Mouse (Mus musculus): Measurements from ENCODE around the gene Ccr1l1. TPM values are rescaled to one million over a fixed set of nuclear protein-coding genes. Genes with fewer than 3 reads are reported as not detected.
"Not testable (repeated sequence)": the region's sequence is repeated elsewhere in the genome, so short reads cannot be mapped to it uniquely, and the experiment has no call there.

Gene Ccr1l1
- polyA plus RNA-seq, 1 experiment from 2014 or later, result not detected

DNA sequence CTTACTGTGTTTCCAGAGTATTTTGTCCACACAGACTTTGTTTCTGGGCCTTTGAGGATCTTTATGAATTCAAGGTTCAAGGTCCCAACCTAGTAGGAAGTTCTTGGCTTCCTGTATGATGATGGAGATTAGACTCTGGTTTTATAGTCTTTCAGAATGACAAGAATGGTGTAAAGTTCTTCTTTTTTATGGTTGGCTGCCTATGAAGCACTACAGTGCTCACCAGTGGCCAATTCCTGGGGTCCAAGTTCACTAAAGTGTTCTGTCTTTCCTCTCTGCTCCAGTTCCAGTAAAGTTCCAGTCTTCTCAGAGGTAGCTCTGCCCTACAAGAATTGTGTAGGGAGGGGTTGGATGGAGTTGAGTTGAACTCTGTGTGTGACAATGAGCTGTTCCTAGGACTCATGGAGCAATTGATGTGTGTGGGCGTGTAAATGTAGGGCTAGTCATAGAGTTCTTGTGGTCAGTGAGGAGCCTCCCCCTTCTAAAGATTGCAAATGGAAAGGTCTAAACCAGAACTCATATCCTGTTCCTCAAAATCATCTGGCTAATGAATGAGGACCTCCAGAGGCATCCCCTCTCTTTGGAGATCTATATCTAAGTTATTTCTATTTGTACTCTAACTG lies 9.8 kb downstream of the Ccr1l1 start, which contains the start of gene Ccr1:
Gene Ccr1 (minus strand): TSS at position 403 of the 623 bp plus-strand sequence.
- DNase-seq (ENCODE audit: low spot score) (no peak), ATAC-seq (ENCODE audit: insufficient read depth, low FRiP score, low TSS enrichment) (no peak)
- H3K4me2 ChIP-seq (ENCODE audit: low read depth), result no peak within 1 kb of the TSS
- WGBS, result 75% methylated on average over 1 of the region's 1 CpGs
- H3K9me3 ChIP-seq (ENCODE audit: control insufficient read depth, low read length), result no peaks in the 10 kb centered on the region
- H3K4me1 ChIP-seq (ENCODE audit: control insufficient read depth, insufficient read depth, low read length), result no peaks in the 10 kb centered on the region
- no peaks in the 10 kb centered on the region for H3K36me3 ChIP-seq (ENCODE audit: control insufficient read depth, insufficient read depth, low read length)
- no peak within 1 kb of the TSS for H3K27ac ChIP-seq (ENCODE audit: low read depth, low read length)
- no peaks in the 10 kb centered on the region for H3K27me3 ChIP-seq (ENCODE audit: control insufficient read depth, insufficient read depth, low read length)
- no peak within 1 kb of the TSS for H3K4me3 ChIP-seq (ENCODE audit: low read depth, low read length)
- no peak within 1 kb of the TSS for H3K9ac ChIP-seq (ENCODE audit: low read length)

DNA sequence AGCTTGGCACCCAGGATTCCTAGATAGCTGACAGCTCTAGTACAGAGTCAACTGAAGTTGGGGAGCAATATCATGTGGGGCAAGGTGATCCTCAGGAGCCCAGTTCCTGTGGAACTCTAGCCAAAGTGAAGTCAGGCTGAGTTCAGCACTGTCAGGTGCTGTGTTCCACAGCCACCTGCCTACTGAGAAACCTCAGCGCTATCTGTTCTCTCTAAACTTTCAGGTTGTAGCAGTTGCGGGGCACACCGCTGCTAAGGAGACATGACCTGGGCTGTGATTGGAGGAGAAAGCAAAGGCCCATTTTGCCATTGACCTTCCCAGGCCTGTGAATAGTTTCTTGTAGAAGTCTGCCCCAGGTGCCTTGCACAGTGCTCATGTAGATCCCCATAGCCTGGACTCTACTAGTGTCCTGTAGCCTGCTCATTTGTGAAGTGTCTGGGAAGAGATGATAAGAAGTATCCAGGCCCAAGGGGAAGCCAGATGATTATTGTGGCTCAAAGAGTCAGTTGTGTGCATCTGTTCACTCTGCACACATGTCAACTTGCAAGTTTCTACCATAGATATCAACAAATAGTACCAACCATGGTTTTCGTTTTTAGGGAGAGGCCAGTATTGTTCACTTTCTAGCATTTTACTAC lies 11.2 kb downstream of the Ccr1l1 start:
- not testable (repeated sequence) for DNase-seq (ENCODE audit: low spot score); H3K4me3 ChIP-seq (ENCODE audit: low read depth, low read length); H3K36me3 ChIP-seq (ENCODE audit: control insufficient read depth, insufficient read depth, low read length); H3K4me2 ChIP-seq (ENCODE audit: low read depth); H3K4me1 ChIP-seq (ENCODE audit: control insufficient read depth, insufficient read depth, low read length); H3K9ac ChIP-seq (ENCODE audit: low read length); H3K27ac ChIP-seq (ENCODE audit: low read depth, low read length); H3K27me3 ChIP-seq (ENCODE audit: control insufficient read depth, insufficient read depth, low read length); H3K9me3 ChIP-seq (ENCODE audit: control insufficient read depth, low read length); ATAC-seq (ENCODE audit: insufficient read depth, low FRiP score, low TSS enrichment)
- WGBS, result 75% methylated on average over 1 of the region's 4 CpGs

DNA sequence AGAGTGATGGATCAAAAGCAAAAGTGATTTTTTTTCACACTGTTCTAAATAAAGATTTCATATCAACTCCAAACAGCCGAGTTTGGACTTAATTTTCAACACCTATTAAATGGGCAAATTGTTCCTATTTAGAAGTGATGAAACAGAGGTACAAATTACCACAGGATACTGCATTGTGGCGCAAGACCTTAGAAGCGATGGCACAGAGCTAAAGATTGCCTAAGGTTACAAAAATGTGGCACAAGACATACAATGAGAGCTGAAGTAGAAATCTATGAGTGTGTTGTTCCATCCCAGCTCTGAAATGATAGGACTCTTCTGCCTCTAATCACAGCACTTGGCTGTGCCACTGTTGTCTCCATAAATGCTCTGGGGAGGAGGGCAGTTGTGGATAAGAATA lies 13.4 kb downstream of the Ccr1l1 start:
- DNase-seq (ENCODE audit: low spot score) (no peak), ATAC-seq (ENCODE audit: insufficient read depth, low FRiP score, low TSS enrichment) (no peak)
- H3K4me3 ChIP-seq (ENCODE audit: low read depth, low read length), result no peak overlapping the region
- WGBS, result 86% methylated on average over 3 of the region's 3 CpGs
- no peaks in the 10 kb centered on the region for H3K9me3 ChIP-seq (ENCODE audit: control insufficient read depth, low read length)
- H3K27me3 ChIP-seq (ENCODE audit: control insufficient read depth, insufficient read depth, low read length), result no peaks in the 10 kb centered on the region
- H3K9ac ChIP-seq (ENCODE audit: low read length), result no peak overlapping the region
- H3K4me2 ChIP-seq (ENCODE audit: low read depth), result no peak overlapping the region
- no peaks in the 10 kb centered on the region for H3K36me3 ChIP-seq (ENCODE audit: control insufficient read depth, insufficient read depth, low read length)
- H3K27ac ChIP-seq (ENCODE audit: low read depth, low read length), result no peak overlapping the region
- H3K4me1 ChIP-seq (ENCODE audit: control insufficient read depth, insufficient read depth, low read length), result no peaks in the 10 kb centered on the region

DNA sequence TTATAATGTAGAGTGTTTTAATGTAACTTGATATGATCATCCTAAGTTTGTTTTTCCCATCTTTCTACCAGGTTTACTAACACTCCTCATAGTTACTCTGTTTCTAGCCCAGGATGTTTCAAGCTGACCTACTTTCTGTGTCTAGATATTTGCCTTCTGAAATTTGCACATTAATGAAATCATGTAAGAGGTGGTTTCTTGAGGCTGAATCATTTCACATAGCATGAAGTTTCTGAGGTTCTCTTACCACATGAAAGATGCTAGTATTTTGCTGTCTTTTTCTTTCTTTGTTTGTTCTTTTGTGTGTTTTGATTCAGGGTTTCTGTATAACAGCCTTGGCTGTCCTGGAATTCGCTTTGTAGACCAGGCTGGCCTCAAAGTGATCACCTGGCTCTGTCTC lies 18.0 kb downstream of the Ccr1l1 start:
- Histone ChIP-seq H3K4me1 (ENCODE audit: control insufficient read depth, insufficient read depth, low read length) (no peaks in the 10 kb centered on the region), H3K4me3 (ENCODE audit: low read depth, low read length) (no peak overlapping the region), H3K36me3 (ENCODE audit: control insufficient read depth, insufficient read depth, low read length) (no peaks in the 10 kb centered on the region), H3K4me2 (ENCODE audit: low read depth) (no peak overlapping the region), H3K27me3 (ENCODE audit: control insufficient read depth, insufficient read depth, low read length) (no peaks in the 10 kb centered on the region), H3K9me3 (ENCODE audit: control insufficient read depth, low read length) (no peaks in the 10 kb centered on the region), H3K9ac (ENCODE audit: low read length) (no peak overlapping the region), H3K27ac (ENCODE audit: low read depth, low read length) (no peak overlapping the region)
- ATAC-seq (ENCODE audit: insufficient read depth, low FRiP score, low TSS enrichment) (no peak), DNase-seq (ENCODE audit: low spot score) (no peak)
- 92% methylated on average over 1 of the region's 1 CpGs for WGBS

DNA sequence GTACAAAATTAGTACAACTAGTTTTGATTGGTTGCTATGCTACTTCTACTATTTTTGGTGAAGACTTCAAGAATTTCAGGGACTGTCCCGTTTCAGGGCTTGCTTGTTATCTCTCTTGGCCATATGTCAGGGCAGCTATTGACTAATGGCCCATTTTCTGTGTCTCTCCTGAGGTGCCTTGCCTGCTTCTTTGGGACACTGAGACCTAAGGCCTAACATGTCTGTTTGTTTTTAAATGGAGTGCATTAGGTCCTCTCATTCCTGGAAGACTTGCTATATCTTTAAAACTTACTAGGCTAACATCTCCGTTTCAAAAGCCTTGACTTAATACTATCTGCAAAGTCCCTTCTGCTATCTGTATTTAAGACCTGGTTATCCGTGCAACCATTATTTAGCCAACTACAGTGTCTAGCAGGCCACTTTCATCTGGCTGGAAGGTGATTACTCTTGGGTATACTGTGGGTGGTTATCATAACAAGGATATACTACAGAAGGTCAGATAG lies 20.2 kb downstream of the Ccr1l1 start:
- ATAC-seq (ENCODE audit: insufficient read depth, low FRiP score, low TSS enrichment), result no peak
- H3K9me3 ChIP-seq (ENCODE audit: control insufficient read depth, low read length), result no peaks in the 10 kb centered on the region

DNA sequence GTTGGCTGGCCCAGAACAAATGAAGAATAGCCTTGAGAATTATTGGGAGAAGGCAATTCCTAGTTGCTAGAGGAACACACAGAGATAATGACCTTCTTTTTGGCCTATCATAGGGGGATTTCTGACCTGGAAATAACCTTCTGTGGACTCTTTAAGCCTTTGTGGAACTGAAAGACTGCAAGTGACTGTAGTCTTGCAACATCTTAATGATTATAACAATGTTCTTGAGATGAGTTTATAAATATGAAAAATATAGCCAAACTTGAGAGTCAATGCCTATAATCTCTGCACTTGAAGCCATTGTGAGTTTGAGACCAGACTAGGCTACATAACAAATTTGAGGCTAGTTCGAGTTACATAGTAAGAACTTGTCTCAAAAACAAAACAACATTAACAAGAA lies 21.3 kb downstream of the Ccr1l1 start:
- H3K27me3 ChIP-seq (ENCODE audit: control insufficient read depth, insufficient read depth, low read length), result no peaks in the 10 kb centered on the region

More for the DNA sequence above, 20.2 kb downstream of the Ccr1l1 start:
- H3K9ac ChIP-seq (ENCODE audit: low read length), result no peak overlapping the region
- WGBS, result 79% methylated on average over 3 of the region's 3 CpGs
- H3K27ac ChIP-seq (ENCODE audit: low read depth, low read length), result no peak overlapping the region
- no peaks in the 10 kb centered on the region for H3K4me1 ChIP-seq (ENCODE audit: control insufficient read depth, insufficient read depth, low read length)
- no peak overlapping the region for H3K4me3 ChIP-seq (ENCODE audit: low read depth, low read length)
- no peak for DNase-seq (ENCODE audit: low spot score)
- no peaks in the 10 kb centered on the region for H3K36me3 ChIP-seq (ENCODE audit: control insufficient read depth, insufficient read depth, low read length)
- H3K4me2 ChIP-seq (ENCODE audit: low read depth), result no peak overlapping the region
- H3K27me3 ChIP-seq (ENCODE audit: control insufficient read depth, insufficient read depth, low read length), result no peaks in the 10 kb centered on the region

DNA sequence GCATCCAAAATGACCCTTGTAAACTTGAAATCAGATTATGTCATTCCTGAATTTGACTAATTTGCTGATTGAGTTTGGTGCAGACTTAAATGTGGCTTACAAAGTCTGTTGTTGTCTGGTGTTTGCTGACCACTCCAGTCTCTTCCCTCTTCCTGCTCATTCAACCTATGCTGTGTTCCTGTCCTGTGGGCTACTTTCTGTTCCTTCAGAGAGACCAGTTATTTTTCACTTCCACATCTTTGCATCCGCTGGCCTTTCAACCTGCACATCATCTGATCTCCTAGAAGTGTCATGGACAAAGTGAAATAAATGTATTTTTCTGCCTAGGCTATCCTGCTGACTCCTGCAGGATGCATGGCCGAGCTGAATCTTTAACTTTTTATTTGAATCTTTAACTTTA lies 24.7 kb downstream of the Ccr1l1 start:
- ATAC-seq (ENCODE audit: insufficient read depth, low FRiP score, low TSS enrichment) (no peak), DNase-seq (ENCODE audit: low spot score) (no peak)
- Histone ChIP-seq H3K9me3 (ENCODE audit: control insufficient read depth, low read length) (no peaks in the 10 kb centered on the region), H3K4me2 (ENCODE audit: low read depth) (no peak overlapping the region), H3K27me3 (ENCODE audit: control insufficient read depth, insufficient read depth, low read length) (no peaks in the 10 kb centered on the region), H3K27ac (ENCODE audit: low read depth, low read length) (no peak overlapping the region), H3K9ac (ENCODE audit: low read length) (no peak overlapping the region), H3K36me3 (ENCODE audit: control insufficient read depth, insufficient read depth, low read length) (no peaks in the 10 kb centered on the region), H3K4me1 (ENCODE audit: control insufficient read depth, insufficient read depth, low read length) (no peaks in the 10 kb centered on the region), H3K4me3 (ENCODE audit: low read depth, low read length) (no peak overlapping the region)
- WGBS, result 79% methylated on average over 2 of the region's 2 CpGs

More for the DNA sequence above, 21.3 kb downstream of the Ccr1l1 start:
- H3K4me1 ChIP-seq (ENCODE audit: control insufficient read depth, insufficient read depth, low read length), result no peaks in the 10 kb centered on the region
- H3K9me3 ChIP-seq (ENCODE audit: control insufficient read depth, low read length), result no peaks in the 10 kb centered on the region
- H3K9ac ChIP-seq (ENCODE audit: low read length), result no peak overlapping the region
- ATAC-seq (ENCODE audit: insufficient read depth, low FRiP score, low TSS enrichment) (no peak), DNase-seq (ENCODE audit: low spot score) (no peak)
- no peak overlapping the region for H3K4me3 ChIP-seq (ENCODE audit: low read depth, low read length)
- WGBS, result 72% methylated on average over 1 of the region's 1 CpGs
- H3K4me2 ChIP-seq (ENCODE audit: low read depth), result no peak overlapping the region
- H3K36me3 ChIP-seq (ENCODE audit: control insufficient read depth, insufficient read depth, low read length), result no peaks in the 10 kb centered on the region
- H3K27ac ChIP-seq (ENCODE audit: low read depth, low read length), result no peak overlapping the region

DNA sequence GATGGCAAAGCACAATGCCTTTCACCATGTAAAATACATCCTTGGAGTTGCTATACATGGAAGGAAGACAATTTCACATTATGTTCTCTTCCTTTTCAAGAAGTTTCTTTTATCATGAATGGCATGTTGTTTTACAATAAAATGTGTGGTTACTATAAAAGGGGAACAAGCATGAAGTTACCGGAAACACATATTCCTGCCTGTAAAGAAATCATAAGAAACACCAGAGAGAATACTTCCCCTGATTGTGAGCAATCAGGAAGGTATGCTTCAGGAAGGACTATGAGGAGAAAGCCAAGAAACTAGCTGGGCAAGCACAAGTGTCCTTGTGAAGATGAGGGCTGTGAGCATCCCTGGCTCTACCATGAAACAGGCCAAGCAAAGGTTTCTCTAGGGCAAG lies 27.0 kb downstream of the Ccr1l1 start:
- H3K4me3 ChIP-seq (ENCODE audit: low read depth, low read length), result no peak overlapping the region

DNA sequence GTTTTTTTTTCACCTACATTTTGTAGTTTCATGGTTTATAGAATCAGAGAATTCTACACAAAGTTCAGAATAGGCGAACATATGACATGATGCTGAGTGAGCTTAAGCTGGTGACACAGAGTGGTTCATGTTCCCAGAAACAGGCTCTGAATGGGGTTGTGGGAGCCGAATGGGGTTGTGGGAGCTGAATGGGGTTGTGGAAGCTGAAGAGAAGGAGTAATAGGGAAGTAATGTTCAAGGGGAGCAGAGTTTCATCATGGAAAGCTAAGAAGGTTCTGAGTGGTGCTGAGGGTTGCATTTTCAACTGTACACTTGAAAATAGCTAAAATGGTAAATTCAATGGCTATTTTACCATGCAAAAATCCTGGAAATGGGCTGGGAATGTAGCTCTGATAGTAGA lies 28.8 kb downstream of the Ccr1l1 start:
- H3K36me3 ChIP-seq (ENCODE audit: control insufficient read depth, insufficient read depth, low read length), result no peaks in the 10 kb centered on the region
- H3K4me1 ChIP-seq (ENCODE audit: control insufficient read depth, insufficient read depth, low read length), result no peaks in the 10 kb centered on the region
- no peaks in the 10 kb centered on the region for H3K27me3 ChIP-seq (ENCODE audit: control insufficient read depth, insufficient read depth, low read length)
- no peak overlapping the region for H3K9ac ChIP-seq (ENCODE audit: low read length)
- no peak overlapping the region for H3K4me3 ChIP-seq (ENCODE audit: low read depth, low read length)
- H3K27ac ChIP-seq (ENCODE audit: low read depth, low read length), result no peak overlapping the region
- DNase-seq (ENCODE audit: low spot score) (no peak), ATAC-seq (ENCODE audit: insufficient read depth, low FRiP score, low TSS enrichment) (no peak)
- no peak overlapping the region for H3K4me2 ChIP-seq (ENCODE audit: low read depth)
- WGBS, result 87% methylated on average over 2 of the region's 2 CpGs
- no peaks in the 10 kb centered on the region for H3K9me3 ChIP-seq (ENCODE audit: control insufficient read depth, low read length)

More for the DNA sequence above, 27.0 kb downstream of the Ccr1l1 start:
- H3K4me1 ChIP-seq (ENCODE audit: control insufficient read depth, insufficient read depth, low read length), result no peaks in the 10 kb centered on the region
- ATAC-seq (ENCODE audit: insufficient read depth, low FRiP score, low TSS enrichment), result no peak
- no peak for DNase-seq (ENCODE audit: low spot score)
- H3K27me3 ChIP-seq (ENCODE audit: control insufficient read depth, insufficient read depth, low read length), result no peaks in the 10 kb centered on the region
- WGBS, result 90% methylated on average over 1 of the region's 1 CpGs
- no peaks in the 10 kb centered on the region for H3K36me3 ChIP-seq (ENCODE audit: control insufficient read depth, insufficient read depth, low read length)
- no peaks in the 10 kb centered on the region for H3K9me3 ChIP-seq (ENCODE audit: control insufficient read depth, low read length)
- H3K9ac ChIP-seq (ENCODE audit: low read length), result no peak overlapping the region
- H3K27ac ChIP-seq (ENCODE audit: low read depth, low read length), result no peak overlapping the region
- no peak overlapping the region for H3K4me2 ChIP-seq (ENCODE audit: low read depth)
